Mouse (Mus musculus): Measurements from ENCODE around the gene Tnk2. TPM values are rescaled to one million over a fixed set of nuclear protein-coding genes. Genes with fewer than 3 reads are reported as not detected.
"Not testable (repeated sequence)": the region's sequence is repeated elsewhere in the genome, so short reads cannot be mapped to it uniquely, and the experiment has no call there.

Gene Tnk2
- polyA plus RNA-seq, 1 experiment from 2014 or later = 11.9 TPM

GRCm38 (mm10) chr16:32636871-32637521, 6.7 kb upstream of the Tnk2 start:
- Histone ChIP-seq H3K27me3 (peaks cover 5% of the 10 kb centered on the region; the same call in 1 of the 2 replicates), H3K36me3 (0 out of 2 replicates have a peak, but pooled peaks cover 7% of the 10 kb centered on the region), H3K4me2 (replicated peaks) (no peak overlapping the region), H3K9me3 (no peaks in the 10 kb centered on the region), H3K9ac (replicated peaks) (no peak overlapping the region), H3K4me1 (no peaks in the 10 kb centered on the region), H3K27ac (replicated peaks) (no peak overlapping the region), H3K4me3 (no peak overlapping the region)
- ATAC-seq (ENCODE audit: low FRiP score, low read depth) = no peak
- 37% methylated on average over 6 of the region's 6 CpGs for WGBS

DNA sequence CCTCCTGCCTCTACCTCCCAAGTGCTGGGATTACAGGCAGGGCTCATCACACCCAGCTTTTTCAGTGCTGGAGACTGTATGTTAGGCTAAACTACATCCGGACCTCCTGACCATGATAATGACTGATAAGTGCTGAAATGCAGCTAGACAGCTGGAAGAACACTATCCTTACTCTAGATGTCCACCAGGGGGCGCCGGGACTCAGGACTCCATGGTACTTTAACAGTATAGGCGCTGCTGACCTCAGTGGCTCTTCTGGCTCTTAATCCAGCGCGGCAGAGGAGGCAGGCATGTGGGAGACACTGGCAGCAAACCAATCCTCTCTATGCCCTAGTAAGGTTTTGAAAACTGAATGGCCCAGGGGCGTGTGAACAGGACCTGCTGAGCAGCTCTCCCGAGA, 5.2 kb upstream of the Tnk2 start:
- 0 out of 2 replicates have a peak overlapping the region, but pooled peaks have one; percentile 9 for H3K4me2 ChIP-seq (replicated peaks)
- H3K9ac ChIP-seq (replicated peaks) = no peak overlapping the region
- H3K9me3 ChIP-seq = no peaks in the 10 kb centered on the region
- H3K36me3 ChIP-seq = no peaks in the 10 kb centered on the region
- H3K4me1 ChIP-seq = no peaks in the 10 kb centered on the region; the same call in 1 of the 2 replicates
- 12% methylated on average over 8 of the region's 8 CpGs for WGBS
- ATAC-seq (ENCODE audit: low FRiP score, low read depth) = peak; percentile 69; the same call in 1 of the 2 replicates
- H3K27me3 ChIP-seq = peaks cover 5% of the 10 kb centered on the region; the same call in 1 of the 2 replicates
- no peak overlapping the region for H3K4me3 ChIP-seq
- H3K27ac ChIP-seq (replicated peaks) = no peak overlapping the region

DNA sequence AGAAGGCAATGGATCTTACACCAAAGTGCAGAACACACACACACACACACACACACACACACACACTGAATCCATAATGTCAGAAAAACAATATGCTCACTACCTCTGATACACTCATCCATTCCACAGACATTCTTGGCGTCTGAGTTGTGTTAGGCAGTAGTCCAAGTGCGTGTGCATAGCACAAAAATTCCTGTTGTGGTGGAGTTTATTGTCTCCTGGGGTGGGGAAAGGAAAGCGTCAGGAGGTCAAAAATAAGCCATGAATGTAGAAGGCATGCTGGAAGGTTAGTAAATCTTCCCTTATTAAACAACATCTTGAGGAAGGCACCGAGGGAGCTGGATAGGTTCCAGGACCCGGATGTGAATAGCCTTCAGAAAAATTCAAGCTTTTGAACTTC, 3.6 kb upstream of the Tnk2 start:
- WGBS = 81% methylated on average over 5 of the region's 5 CpGs
- Histone ChIP-seq H3K9ac (replicated peaks) (no peak overlapping the region), H3K27me3 (peaks cover 5% of the 10 kb centered on the region; the same call in 1 of the 2 replicates), H3K9me3 (no peaks in the 10 kb centered on the region), H3K27ac (replicated peaks) (no peak overlapping the region), H3K4me2 (replicated peaks) (no peak overlapping the region), H3K4me1 (peaks cover 5% of the 10 kb centered on the region), H3K36me3 (no peaks in the 10 kb centered on the region), H3K4me3 (no peak overlapping the region)
- ATAC-seq (ENCODE audit: low FRiP score, low read depth) = no peak

- H3K9me3 ChIP-seq; H3K27me3 ChIP-seq; H3K4me3 ChIP-seq; ATAC-seq (ENCODE audit: low FRiP score, low read depth); H3K27ac ChIP-seq (replicated peaks); H3K36me3 ChIP-seq; H3K9ac ChIP-seq (replicated peaks); H3K4me2 ChIP-seq (replicated peaks): not testable (repeated sequence)
- H3K4me1 ChIP-seq = peaks cover 11% of the 10 kb centered on the region
- WGBS = 77% methylated on average over 2 of the region's 2 CpGs
Observed at GRCm38 (mm10) chr16:32640683-32641082, 3.0 kb upstream of the Tnk2 start.

DNA sequence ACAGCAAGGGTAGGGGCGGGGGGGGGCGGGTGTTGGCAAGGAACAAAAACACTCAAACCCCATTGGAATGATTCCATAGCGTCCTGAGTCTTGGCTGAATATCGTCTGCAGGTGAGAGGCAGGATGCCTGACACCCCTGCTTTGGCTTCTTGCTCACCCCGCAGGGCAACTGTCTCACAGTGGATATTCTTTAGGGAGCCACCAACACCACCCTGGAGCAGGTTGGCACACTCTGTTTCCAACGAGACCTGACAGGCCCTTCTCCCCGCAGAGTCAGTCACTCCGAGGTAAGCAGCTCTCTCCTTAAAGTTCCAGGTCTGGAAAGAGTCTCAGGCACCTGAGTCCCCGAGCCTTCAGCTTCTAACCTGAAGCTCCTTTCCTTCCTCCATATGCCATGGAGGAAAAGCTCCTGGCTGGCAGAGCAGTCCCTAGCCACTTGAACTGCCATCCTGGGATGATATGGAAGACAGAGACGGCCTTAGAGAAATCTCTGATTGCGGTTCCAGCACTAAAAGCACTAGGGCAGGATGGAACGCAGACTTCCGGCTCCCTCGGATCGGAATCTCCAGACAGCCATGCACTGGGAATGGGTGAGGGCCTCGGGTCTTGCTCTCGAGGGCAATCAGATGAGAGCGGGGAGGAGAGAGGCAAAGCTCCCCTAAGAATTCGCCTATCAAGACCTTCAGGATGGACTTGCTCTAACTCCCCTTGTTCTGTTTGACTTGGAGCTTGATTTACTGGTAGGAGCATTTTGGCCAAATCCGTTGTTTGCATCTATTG, 2.0 kb upstream of the Tnk2 start:
- no peak overlapping the region for H3K4me3 ChIP-seq
- H3K4me1 ChIP-seq = peaks cover 19% of the 10 kb centered on the region
- H3K27me3 ChIP-seq = peaks cover 5% of the 10 kb centered on the region; the same call in 1 of the 2 replicates
- no peak overlapping the region for H3K4me2 ChIP-seq (replicated peaks)
- H3K36me3 ChIP-seq = no peaks in the 10 kb centered on the region
- WGBS = 64% methylated on average over 20 of the region's 20 CpGs
- no peaks in the 10 kb centered on the region for H3K9me3 ChIP-seq
- H3K27ac ChIP-seq (replicated peaks) = no peak overlapping the region
- no peak overlapping the region for H3K9ac ChIP-seq (replicated peaks)
- ATAC-seq (ENCODE audit: low FRiP score, low read depth) = no peak

DNA sequence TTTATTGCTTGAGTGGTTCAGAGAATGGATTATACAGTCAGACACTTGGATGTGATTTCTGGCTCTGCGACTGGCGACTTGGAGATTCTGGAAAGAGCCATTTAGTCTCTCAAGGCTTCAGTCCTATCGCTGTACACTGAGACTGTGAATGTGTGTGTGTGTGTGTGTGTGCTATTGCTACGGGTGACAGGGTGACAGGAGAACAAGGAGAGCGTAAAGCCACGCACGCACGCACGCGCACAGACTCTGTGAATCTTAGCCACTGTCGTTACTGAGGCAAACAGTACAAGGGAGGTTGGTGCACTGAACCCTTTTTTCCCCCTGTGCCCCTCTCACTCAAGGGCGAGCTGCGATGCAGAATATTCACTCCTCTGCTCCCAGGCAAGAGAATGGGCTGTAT, 1.4 kb upstream of the Tnk2 start:
- H3K27ac ChIP-seq (replicated peaks) = no peak overlapping the region
- H3K27me3 ChIP-seq = peaks cover 5% of the 10 kb centered on the region; the same call in 1 of the 2 replicates
- H3K4me3 ChIP-seq = no peak overlapping the region
- no peak for ATAC-seq (ENCODE audit: low FRiP score, low read depth)
- H3K9ac ChIP-seq (replicated peaks) = no peak overlapping the region
- H3K36me3 ChIP-seq = no peaks in the 10 kb centered on the region
- WGBS = 54% methylated on average over 13 of the region's 13 CpGs
- no peaks in the 10 kb centered on the region for H3K9me3 ChIP-seq
- H3K4me2 ChIP-seq (replicated peaks) = no peak overlapping the region
- H3K4me1 ChIP-seq = peaks cover 19% of the 10 kb centered on the region

- H3K9ac ChIP-seq (replicated peaks) = peak overlapping the region; percentile 87
- WGBS = under 1% methylated on average over 45 of the region's 82 CpGs
- peak; percentile 84 for ATAC-seq (ENCODE audit: low FRiP score, low read depth)
Observed at GRCm38 (mm10) chr16:32644069-32644800, 561 bp downstream of the Tnk2 start.

GRCm38 (mm10) chr16:32644801-32645170, 1.1 kb downstream of the Tnk2 start:
- Histone ChIP-seq H3K36me3 (no peaks in the 10 kb centered on the region), H3K4me1 (peaks cover 19% of the 10 kb centered on the region), H3K27me3 (peaks cover 5% of the 10 kb centered on the region; the same call in 1 of the 2 replicates), H3K27ac (replicated peaks) (peak overlapping the region; percentile 86), H3K4me2 (replicated peaks) (peak overlapping the region; percentile 93), H3K9ac (replicated peaks) (peak overlapping the region; percentile 87), H3K9me3 (no peaks in the 10 kb centered on the region), H3K4me3 (peak overlapping the region; percentile 95)
- no peak; the same call in 1 of the 2 replicates for ATAC-seq (ENCODE audit: low FRiP score, low read depth)
- WGBS = 13% methylated on average over 12 of the region's 12 CpGs

More at GRCm38 (mm10) chr16:32644069-32644800, 561 bp downstream of the Tnk2 start:
- Histone ChIP-seq H3K9me3 (no peaks in the 10 kb centered on the region), H3K4me2 (replicated peaks) (peak overlapping the region; percentile 93), H3K4me1 (peaks cover 19% of the 10 kb centered on the region), H3K27ac (replicated peaks) (peak overlapping the region; percentile 86), H3K36me3 (no peaks in the 10 kb centered on the region), H3K27me3 (peaks cover 5% of the 10 kb centered on the region; the same call in 1 of the 2 replicates), H3K4me3 (peak overlapping the region; percentile 95)

DNA sequence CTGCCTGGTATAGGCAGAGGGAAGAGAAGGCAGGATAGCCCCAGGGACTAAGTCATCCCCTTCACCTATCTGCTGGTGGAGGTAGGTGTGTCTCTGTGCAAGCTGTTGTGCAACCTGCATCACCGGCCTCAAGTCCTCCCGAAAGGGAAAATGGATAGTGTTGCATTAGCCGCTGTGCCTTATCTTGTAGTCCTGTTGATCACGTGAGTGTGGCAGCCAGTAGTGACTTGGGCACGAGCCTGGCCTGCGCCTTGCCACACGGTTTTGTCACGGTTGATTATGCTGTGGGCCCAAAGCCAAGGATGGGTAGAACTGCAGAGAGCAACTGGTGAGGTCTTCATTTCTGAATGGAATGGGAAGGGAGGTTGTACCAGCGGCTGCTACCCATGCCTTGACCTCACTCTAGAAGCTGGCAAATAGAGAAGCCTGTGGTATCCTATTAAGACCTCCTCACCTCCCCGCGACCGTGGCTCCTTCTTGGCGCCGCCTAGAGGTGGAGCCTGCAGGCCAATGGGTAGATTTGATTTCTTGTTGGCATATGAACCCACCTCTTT, 1.8 kb downstream of the Tnk2 start:
- peak overlapping the region; percentile 95 for H3K4me3 ChIP-seq
- H3K9ac ChIP-seq (replicated peaks) = peak overlapping the region; percentile 87; the same call in 1 of the 2 replicates
- H3K4me2 ChIP-seq (replicated peaks) = peak overlapping the region; percentile 93
- H3K27ac ChIP-seq (replicated peaks) = no peak overlapping the region
- peaks cover 19% of the 10 kb centered on the region for H3K4me1 ChIP-seq
- 28% methylated on average over 14 of the region's 14 CpGs for WGBS
- H3K36me3 ChIP-seq = no peaks in the 10 kb centered on the region
- peaks cover 5% of the 10 kb centered on the region; the same call in 1 of the 2 replicates for H3K27me3 ChIP-seq
- ATAC-seq (ENCODE audit: low FRiP score, low read depth) = no peak
- no peaks in the 10 kb centered on the region for H3K9me3 ChIP-seq

DNA sequence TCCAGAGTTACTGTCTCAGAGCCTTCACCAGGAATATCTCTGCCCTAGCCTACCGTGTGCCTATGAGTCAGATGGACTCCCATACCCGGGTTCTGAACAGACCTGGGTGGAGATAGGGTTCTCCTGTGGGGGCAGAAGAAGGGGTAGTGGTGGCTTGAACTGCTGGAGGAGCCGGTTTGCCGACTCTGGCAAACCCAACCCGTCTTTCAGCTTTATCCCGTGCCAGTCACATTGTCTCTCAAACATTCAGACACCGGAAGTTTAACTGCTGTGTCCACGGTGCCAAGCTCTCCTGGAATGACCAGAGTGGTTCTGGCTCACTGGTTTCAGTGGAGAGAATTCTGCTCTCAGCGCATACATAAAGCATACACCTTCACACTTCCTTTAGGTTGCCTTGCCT, 2.3 kb downstream of the Tnk2 start:
- 91% methylated on average over 9 of the region's 9 CpGs for WGBS
- H3K9me3 ChIP-seq = no peaks in the 10 kb centered on the region
- peaks cover 19% of the 10 kb centered on the region for H3K4me1 ChIP-seq
- no peak overlapping the region for H3K9ac ChIP-seq (replicated peaks)
- ATAC-seq (ENCODE audit: low FRiP score, low read depth) = no peak
- H3K36me3 ChIP-seq = no peaks in the 10 kb centered on the region
- H3K27me3 ChIP-seq = peaks cover 5% of the 10 kb centered on the region; the same call in 1 of the 2 replicates
- peak overlapping the region; percentile 95; the same call in 1 of the 2 replicates for H3K4me3 ChIP-seq
- H3K27ac ChIP-seq (replicated peaks) = no peak overlapping the region
- peak overlapping the region; percentile 93 for H3K4me2 ChIP-seq (replicated peaks)

- Histone ChIP-seq H3K9me3 (no peaks in the 10 kb centered on the region), H3K27me3 (no peaks in the 10 kb centered on the region), H3K4me2 (replicated peaks) (no peak overlapping the region), H3K27ac (replicated peaks) (no peak overlapping the region), H3K9ac (replicated peaks) (no peak overlapping the region), H3K4me1 (peaks cover 19% of the 10 kb centered on the region), H3K36me3 (no peaks in the 10 kb centered on the region; the same call in 1 of the 2 replicates), H3K4me3 (no peak overlapping the region)
- no peak for ATAC-seq (ENCODE audit: low FRiP score, low read depth)
Observed at GRCm38 (mm10) chr16:32647712-32648111, 4.0 kb downstream of the Tnk2 start.
